Mouse (Mus musculus): ENCODE measurements at regions not wholly inside any gene's neighbourhood (a gene's known extent, or its start where the extent isn't known, plus 50 kb on each side); places are given as distances from the start of the nearest gene placed in this dataset.

- TF ChIP-seq CTCF (IDR thresholded peaks at IDR 0.05; ENCODE audit: insufficient read depth, low read depth, low read length) (no peak), POLR2A (IDR thresholded peaks at IDR 0.05; ENCODE audit: insufficient read depth, low read depth, low read length) (no peak)
Measured at GRCm38 (mm10) chr14:80138991-80139791, 155.3 kb downstream of the Olfm4 start.

Measured in olfactory bulb, adult 2 months (tissue).